Mouse (Mus musculus) heart, postnatal 14 days (tissue): ENCODE measurements around the gene Prdx3. TPM values are rescaled to one million over a fixed set of nuclear protein-coding genes. Genes with fewer than 3 reads are reported as not detected.
"Not testable (repeated sequence)": the region's sequence is repeated elsewhere in the genome, so short reads cannot be mapped to it uniquely, and the experiment has no call there.

Source experiments
- DNase-seq, 2 experiments: peaks; one replicate each; pipeline ENCODE4 v3.0.0; 2021 to 2022
- intact Hi-C: fragments of 180-260 bp; cut with DNase I; formaldehyde crosslinking; loops from one replicate; pipeline ENCODE4 v1.15.1; 2025
- total RNA-seq, 2 experiments: library from RNA; stranded (reverse); gene quantifications; 2 replicates each; pipeline ENCODE4 v1.2.3; 2021

The Prdx3 gene
- total RNA-seq, 2 experiments from 2014 or later = 306 to 307 TPM

GRCm38 (mm10) chr19:60872272-60872671 lies 2.1 kb downstream of the Prdx3 start:
- DNase-seq = no peak
- intact Hi-C loops = no loop called here

GRCm38 (mm10) chr19:60871366-60871765 lies 3.0 kb downstream of the Prdx3 start:
- intact Hi-C loops = no loop called here
- no peak for DNase-seq

GRCm38 (mm10) chr19:60870489-60870888 lies 3.9 kb downstream of the Prdx3 start:
- DNase-seq = no peak
- intact Hi-C loops = no loop called here

- intact Hi-C loops, DNase-seq: not testable (repeated sequence)
Measured at GRCm38 (mm10) chr19:60866169-60866568, 8.2 kb downstream of the Prdx3 start.

GRCm38 (mm10) chr19:60860868-60861700 lies 13.3 kb downstream of the Prdx3 start, which contains the start of gene Sfxn4:
Sfxn4 (minus strand) TSS chr19:60861479.
- peak; percentile 88 to 89 for DNase-seq
- intact Hi-C loops = loop anchor here (5.0 kb wide), 1 partner anchor 69 kb away; the partner anchor contains the start of gene Eif3a

- intact Hi-C loops = no loop called here
- no peak for DNase-seq
Measured at GRCm38 (mm10) chr19:60845731-60846130, 28.6 kb downstream of the Prdx3 start.

- intact Hi-C loops = no loop called here
- no peak for DNase-seq
Measured at GRCm38 (mm10) chr19:60843324-60843723, 31.0 kb downstream of the Prdx3 start.

- peak; percentile 64 to 79 for DNase-seq
- intact Hi-C loops = no loop called here
Measured at GRCm38 (mm10) chr19:60837747-60838146, 36.6 kb downstream of the Prdx3 start.

GRCm38 (mm10) chr19:60818677-60819076 lies 55.7 kb downstream of the Prdx3 start:
- no peak for DNase-seq
- intact Hi-C loops = no loop called here

Other genes starting within 250 kb of the Prdx3 start
- gene Nanos1, start 118.6 kb downstream of the Prdx3 start, total RNA-seq = under 1 TPM; 0.29 to 0.41 TPM
- 100 to 1,000 TPM; 103 to 108 TPM for gene Eif3a, start 83.9 kb downstream of the Prdx3 start, total RNA-seq
- 10 to 100 TPM; 15.4 to 16.9 TPM for gene Fam45a, start 63.0 kb downstream of the Prdx3 start, total RNA-seq
- gene Sfxn4, start 13.1 kb downstream of the Prdx3 start, total RNA-seq = 1 to 10 TPM; 5.7 to 5.8 TPM
- 10 to 100 TPM; 23.8 to 29.2 TPM for gene Grk5, start 15.2 kb upstream of the Prdx3 start, total RNA-seq